Mouse (Mus musculus) limb, embryonic 13.5 days (tissue): ENCODE results near the gene Rgn. TPM values are rescaled to one million over a fixed set of nuclear protein-coding genes. Genes with fewer than 3 reads are reported as not detected.

Experiments
- ATAC-seq: fragments of 200-750 bp; cut with Nextera tagmentation; 2 replicates; pipeline ENCODE4 v1.8.0; 2017; ENCODE audit warnings: low read depth, moderate number of reproducible peaks, moderate TSS enrichment; ENCODE audit not compliant: low FRiP score
- H3K27ac ChIP-seq: fragments of 300-500 bp; sonication (generic); 2 replicates; pipeline ENCODE4 v1.5.1; 2015; ENCODE audit warnings: inconsistent platforms, mild to moderate bottlenecking, moderate library complexity
- H3K27me3 ChIP-seq: fragments of 300-500 bp; sonication (generic); 2 replicates; pipeline ENCODE4 v1.6.1; 2015; ENCODE audit warnings: mild to moderate bottlenecking, inconsistent platforms
- H3K36me3 ChIP-seq: fragments of 300-500 bp; sonication (generic); 2 replicates; pipeline ENCODE4 v1.6.1; 2015; ENCODE audit warnings: inconsistent platforms, mild to moderate bottlenecking, moderate library complexity
- H3K4me1 ChIP-seq: fragments of 300-500 bp; sonication (generic); 2 replicates; pipeline ENCODE4 v1.6.1; 2015; ENCODE audit warnings: inconsistent platforms
- H3K4me2 ChIP-seq: fragments of 300-500 bp; sonication (generic); replicated peaks from 2 replicates; pipeline ENCODE4 v1.6.1; 2015; ENCODE audit warnings: inconsistent platforms, mild to moderate bottlenecking, moderate library complexity
- H3K4me3 ChIP-seq: fragments of 300-500 bp; sonication (generic); 2 replicates; pipeline ENCODE4 v1.5.1; 2015; ENCODE audit warnings: moderate library complexity, mild to moderate bottlenecking, inconsistent platforms
- H3K9ac ChIP-seq: fragments of 300-500 bp; sonication (generic); 2 replicates; pipeline ENCODE4 v1.6.1; 2015; ENCODE audit warnings: mild to moderate bottlenecking, inconsistent platforms
- H3K9me3 ChIP-seq: fragments of 300-500 bp; sonication (generic); 2 replicates; pipeline ENCODE4 v1.6.1; 2016; ENCODE audit warnings: inconsistent platforms
- WGBS: fragments of 180-500 bp; shearing (Covaris S2); methylation state at CpG from one replicate; pipeline ENCODE4 v1.1.7; 2015; 5-methylcytosine and 5-hydroxymethylcytosine counted together
- polyA plus RNA-seq: library from polyadenylated mRNA; unstranded; fragments of >200 nt; fragmentation: Nextera tagmentation; extraction: Ambion mirVana; gene quantifications from 2 replicates; pipeline ENCODE4 v1.2.1, GENCODE M21; 2015

Gene Rgn
- 0.75 and 1.1 TPM in 2 replicates for polyA plus RNA-seq

DNA sequence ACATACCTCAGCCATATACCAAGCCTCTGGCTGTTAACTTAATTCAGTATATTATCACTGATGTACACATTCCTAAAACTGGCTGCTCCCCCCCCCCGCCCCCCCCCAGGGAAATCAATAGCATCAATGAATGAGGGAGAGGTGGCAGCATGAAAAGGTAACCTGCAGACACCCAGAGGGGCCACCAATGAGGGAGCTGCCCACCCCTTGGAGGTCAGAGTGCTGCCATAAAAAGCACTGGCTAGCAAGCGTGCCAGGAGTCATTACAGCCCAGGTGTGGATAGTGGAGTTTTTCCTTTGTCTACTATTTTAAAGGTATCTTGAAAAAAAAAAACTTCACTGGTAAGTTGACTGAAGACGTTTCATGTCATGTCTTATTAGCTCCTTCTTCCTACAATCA, at the start of gene Rgn:
TSS of gene Rgn (plus strand) at position 256 of the 400 bp plus-strand sequence.
- H3K9me3 ChIP-seq, result no peaks in the 10 kb centered on the region
- H3K9ac ChIP-seq, result no peak within 1 kb of the TSS
- ATAC-seq, result no peak
- H3K4me1 ChIP-seq, result no peaks in the 10 kb centered on the region
- no peaks in the 10 kb centered on the region for H3K36me3 ChIP-seq
- 56% methylated on average over 3 of the region's 3 CpGs for WGBS
- H3K27ac ChIP-seq, result no peak within 1 kb of the TSS
- peak within 1 kb of the TSS; percentile 64 for H3K4me2 ChIP-seq
- H3K4me3 ChIP-seq, result peak within 1 kb of the TSS; percentile 37
- no peaks in the 10 kb centered on the region for H3K27me3 ChIP-seq

GRCm38 (mm10) chrX:20520290-20520939, 29.2 kb upstream of the Rgn start:
- 73% methylated on average over 7 of the region's 7 CpGs for WGBS
- no peak overlapping the region for H3K9ac ChIP-seq

DNA sequence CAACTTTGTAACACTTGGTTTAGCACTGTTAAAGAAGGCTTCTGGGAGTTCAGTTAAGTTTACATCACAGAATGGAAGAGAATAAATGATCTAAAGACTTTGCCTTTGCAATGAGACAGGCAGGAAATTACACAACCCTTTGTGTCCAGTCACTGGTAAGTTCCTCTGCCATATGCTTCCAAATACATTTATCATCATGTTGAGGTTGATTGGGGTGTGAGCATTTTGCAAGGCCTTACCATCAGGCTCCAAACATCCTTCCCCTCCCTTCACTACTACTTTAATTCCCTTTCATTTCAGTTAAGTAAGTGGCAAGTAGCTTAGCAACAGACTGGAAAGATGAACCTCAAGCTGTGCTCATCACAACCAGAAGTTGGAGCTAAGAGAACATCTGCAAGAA, 28.0 kb upstream of the Rgn start:
- no peaks in the 10 kb centered on the region for H3K4me1 ChIP-seq
- no peaks in the 10 kb centered on the region for H3K9me3 ChIP-seq
- H3K4me2 ChIP-seq, result no peak overlapping the region
- no peak overlapping the region for H3K4me3 ChIP-seq
- no peak overlapping the region for H3K9ac ChIP-seq
- H3K27ac ChIP-seq, result no peak overlapping the region
- peaks cover 7% of the 10 kb centered on the region; the same call in 1 of the 2 replicates for H3K36me3 ChIP-seq
- no peaks in the 10 kb centered on the region for H3K27me3 ChIP-seq
- no peak for ATAC-seq

More at GRCm38 (mm10) chrX:20520290-20520939, 29.2 kb upstream of the Rgn start:
- no peaks in the 10 kb centered on the region for H3K9me3 ChIP-seq
- no peak for ATAC-seq
- H3K27me3 ChIP-seq, result no peaks in the 10 kb centered on the region
- H3K4me2 ChIP-seq, result no peak overlapping the region
- H3K36me3 ChIP-seq, result peaks cover 7% of the 10 kb centered on the region
- H3K27ac ChIP-seq, result no peak overlapping the region
- H3K4me3 ChIP-seq, result no peak overlapping the region
- H3K4me1 ChIP-seq, result no peaks in the 10 kb centered on the region

GRCm38 (mm10) chrX:20532621-20533020, 17.0 kb upstream of the Rgn start:
- Histone ChIP-seq H3K4me2 (no peak overlapping the region), H3K27me3 (no peaks in the 10 kb centered on the region), H3K4me3 (no peak overlapping the region), H3K4me1 (no peaks in the 10 kb centered on the region), H3K36me3 (no peaks in the 10 kb centered on the region), H3K9ac (no peak overlapping the region), H3K9me3 (no peaks in the 10 kb centered on the region), H3K27ac (no peak overlapping the region)
- ATAC-seq, result no peak
- 46% methylated on average over 1 of the region's 1 CpGs for WGBS

DNA sequence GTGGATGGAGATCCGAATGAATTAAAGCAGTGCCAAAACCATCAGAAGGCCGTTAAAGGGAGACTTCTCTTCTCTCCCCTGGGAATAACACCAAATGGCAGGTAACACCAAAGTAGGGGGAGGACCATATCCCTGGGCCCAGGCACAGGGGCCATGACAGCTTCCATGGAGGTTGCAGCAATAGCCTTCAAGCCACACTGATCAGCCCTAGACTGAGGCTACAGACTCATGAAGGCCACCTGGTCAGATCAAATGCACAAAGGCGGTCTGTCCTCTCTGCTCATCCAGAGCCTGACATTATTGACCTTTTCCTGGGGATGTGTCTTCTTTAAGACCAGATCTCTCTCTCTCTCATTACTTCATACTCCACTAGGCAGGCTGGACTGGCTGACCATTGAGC, 5.7 kb upstream of the Rgn start:
- H3K4me2 ChIP-seq, result no peak overlapping the region
- no peak overlapping the region for H3K27ac ChIP-seq
- H3K9ac ChIP-seq, result no peak overlapping the region
- 70% methylated on average over 3 of the region's 3 CpGs for WGBS
- no peaks in the 10 kb centered on the region for H3K9me3 ChIP-seq
- no peaks in the 10 kb centered on the region for H3K4me1 ChIP-seq
- no peaks in the 10 kb centered on the region for H3K27me3 ChIP-seq
- H3K36me3 ChIP-seq, result no peaks in the 10 kb centered on the region
- ATAC-seq, result no peak
- no peak overlapping the region for H3K4me3 ChIP-seq

GRCm38 (mm10) chrX:20547609-20548008, 2.0 kb upstream of the Rgn start:
- H3K4me1 ChIP-seq, result no peaks in the 10 kb centered on the region
- H3K27me3 ChIP-seq, result no peaks in the 10 kb centered on the region
- no peak overlapping the region for H3K27ac ChIP-seq
- no peaks in the 10 kb centered on the region for H3K36me3 ChIP-seq
- H3K9me3 ChIP-seq, result no peaks in the 10 kb centered on the region
- no peak overlapping the region for H3K9ac ChIP-seq
- WGBS, result 38% methylated on average over 5 of the region's 5 CpGs
- ATAC-seq, result peak; percentile 88; the same call in 1 of the 2 replicates
- H3K4me3 ChIP-seq, result peak overlapping the region; percentile 37
- H3K4me2 ChIP-seq, result peak overlapping the region; percentile 64

DNA sequence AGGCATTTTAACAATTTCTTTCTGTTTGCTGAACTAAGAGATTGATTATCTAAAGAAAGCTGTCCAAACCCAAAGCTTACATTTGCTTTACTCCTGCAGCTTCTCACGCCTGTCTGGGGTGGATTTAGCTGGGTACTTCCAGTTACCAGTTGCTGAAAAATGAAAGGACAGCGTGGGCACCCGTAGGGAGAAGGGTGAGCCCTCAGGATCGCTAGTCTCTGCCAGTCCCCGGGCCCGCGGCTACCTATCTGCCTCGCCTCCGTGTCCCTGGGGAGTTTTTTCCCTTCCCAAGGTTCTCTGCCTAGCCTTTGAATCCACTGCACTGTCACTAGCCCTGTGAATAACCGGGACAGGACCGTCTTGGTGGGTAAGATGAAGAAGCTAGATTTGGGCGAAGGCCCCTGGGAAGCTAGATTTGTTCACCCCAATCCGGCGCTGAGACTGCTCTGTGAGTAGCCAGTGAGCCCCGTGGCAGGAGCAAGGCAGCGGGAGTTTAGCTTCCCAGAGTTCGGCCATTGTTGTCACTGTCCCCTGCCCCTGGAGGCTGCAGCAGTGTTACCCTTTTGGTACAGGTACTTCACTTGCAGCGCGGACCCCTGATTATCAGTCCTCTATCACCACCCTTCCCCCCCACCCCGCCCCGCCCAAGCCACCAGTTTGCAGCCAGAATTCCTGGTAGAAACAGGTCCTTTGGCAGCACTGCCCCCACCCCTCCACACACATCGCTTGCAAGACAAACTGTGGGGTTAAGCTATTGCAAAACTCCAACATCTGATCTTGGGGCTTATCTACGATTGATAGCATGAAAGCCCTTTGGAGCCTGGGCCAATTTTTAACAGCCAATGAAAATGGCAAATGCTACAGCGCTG, 1.3 kb upstream of the Rgn start:
- peak overlapping the region; percentile 64 for H3K4me2 ChIP-seq

DNA sequence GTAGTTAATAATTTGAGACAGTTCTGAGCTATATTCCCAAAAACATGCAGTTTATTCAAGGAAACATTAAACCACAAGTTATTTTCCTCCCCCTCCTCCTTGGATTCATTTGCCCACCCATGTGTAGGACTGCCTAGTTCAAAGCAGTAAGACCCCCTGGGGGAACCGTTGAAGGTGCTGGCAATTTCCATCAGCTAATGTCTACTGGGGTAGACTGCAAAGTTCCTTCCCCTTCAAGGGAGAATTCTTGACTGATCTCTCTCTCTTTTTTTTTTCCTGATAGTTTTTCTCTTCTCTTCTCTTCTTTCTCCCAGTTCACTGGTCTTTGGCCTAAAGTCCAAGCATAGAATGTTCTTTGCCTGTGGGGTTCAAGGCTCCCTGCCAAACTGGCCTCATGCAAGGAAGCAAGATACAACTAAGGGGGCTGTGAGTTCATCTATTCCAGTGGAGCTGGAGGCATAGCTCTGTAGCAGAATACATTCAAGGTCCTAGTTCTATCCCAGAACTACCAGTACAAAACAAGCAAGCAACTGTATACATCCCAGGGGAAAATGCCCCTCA, 627 bp upstream of the Rgn start:
- H3K4me2 ChIP-seq, result peak overlapping the region; percentile 64

More for the DNA sequence above, 1.3 kb upstream of the Rgn start:
- H3K4me3 ChIP-seq, result peak overlapping the region; percentile 37
- no peak overlapping the region; the same call in 1 of the 2 replicates for H3K27ac ChIP-seq
- ATAC-seq, result peak; percentile 61; the same call in 1 of the 2 replicates
- no peaks in the 10 kb centered on the region for H3K9me3 ChIP-seq
- H3K36me3 ChIP-seq, result no peaks in the 10 kb centered on the region
- peak overlapping the region; percentile 54 for H3K9ac ChIP-seq
- no peaks in the 10 kb centered on the region for H3K27me3 ChIP-seq
- H3K4me1 ChIP-seq, result no peaks in the 10 kb centered on the region
- WGBS, result 21% methylated on average over 24 of the region's 24 CpGs

GRCm38 (mm10) chrX:20552199-20552598, 2.6 kb downstream of the Rgn start:
- Histone ChIP-seq H3K27me3 (no peaks in the 10 kb centered on the region), H3K9ac (no peak overlapping the region), H3K4me3 (no peak overlapping the region), H3K4me1 (no peaks in the 10 kb centered on the region), H3K27ac (no peak overlapping the region), H3K4me2 (no peak overlapping the region), H3K36me3 (no peaks in the 10 kb centered on the region), H3K9me3 (no peaks in the 10 kb centered on the region)
- 86% methylated on average over 2 of the region's 2 CpGs for WGBS
- ATAC-seq, result no peak

More for the DNA sequence above, 627 bp upstream of the Rgn start:
- H3K27ac ChIP-seq, result no peak overlapping the region
- no peak for ATAC-seq
- no peaks in the 10 kb centered on the region for H3K9me3 ChIP-seq
- H3K4me1 ChIP-seq, result no peaks in the 10 kb centered on the region
- H3K9ac ChIP-seq, result no peak overlapping the region
- 50% methylated on average over 1 of the region's 1 CpGs for WGBS
- no peaks in the 10 kb centered on the region for H3K36me3 ChIP-seq
- H3K4me3 ChIP-seq, result no peak overlapping the region; the same call in 1 of the 2 replicates
- no peaks in the 10 kb centered on the region for H3K27me3 ChIP-seq

DNA sequence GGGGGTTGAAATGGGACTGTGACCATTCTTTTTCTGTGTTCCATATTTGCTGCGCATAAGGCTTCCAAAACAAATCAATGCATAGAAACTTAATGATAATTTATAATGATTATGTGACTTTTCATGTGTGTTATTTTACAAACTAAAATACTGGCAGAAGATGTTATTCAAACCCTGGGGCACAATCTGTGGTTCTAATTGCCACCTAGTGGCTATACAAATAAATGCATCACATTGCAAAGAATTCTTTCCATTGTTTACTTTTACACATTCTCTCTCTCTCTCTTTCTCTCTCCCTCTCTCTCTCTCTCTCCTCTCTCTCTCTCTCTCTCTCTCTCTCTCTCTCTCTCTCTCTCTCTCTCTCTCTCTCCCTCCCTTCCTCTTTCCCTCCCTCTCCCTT, 12.3 kb downstream of the Rgn start:
- Histone ChIP-seq H3K4me1 (no peaks in the 10 kb centered on the region), H3K27me3 (no peaks in the 10 kb centered on the region), H3K27ac (no peak overlapping the region), H3K36me3 (no peaks in the 10 kb centered on the region), H3K4me2 (no peak overlapping the region), H3K9ac (no peak overlapping the region), H3K9me3 (no peaks in the 10 kb centered on the region), H3K4me3 (no peak overlapping the region)
- ATAC-seq, result no peak
- 37% methylated on average over 1 of the region's 1 CpGs for WGBS

DNA sequence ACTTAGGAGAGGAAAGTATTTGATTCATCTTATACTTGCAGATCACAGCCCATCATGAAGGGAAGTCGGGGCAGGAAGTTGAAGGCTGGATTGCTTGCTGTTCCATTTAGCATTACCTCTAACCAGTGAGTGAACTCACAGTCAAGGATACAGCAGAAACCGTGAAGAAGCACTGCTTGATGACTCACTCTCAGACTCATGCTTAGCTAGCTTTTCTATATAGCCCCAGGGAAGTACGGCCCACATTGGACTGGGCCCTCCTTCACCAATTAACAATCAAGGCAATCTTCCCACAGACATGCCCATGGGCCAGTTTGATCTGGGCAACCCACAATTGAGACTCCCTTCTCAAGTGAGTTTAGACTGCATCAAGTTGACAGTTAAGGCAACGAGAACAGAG, 14.4 kb downstream of the Rgn start:
- 72% methylated on average over 4 of the region's 4 CpGs for WGBS
- no peaks in the 10 kb centered on the region for H3K4me1 ChIP-seq
- H3K9ac ChIP-seq, result no peak overlapping the region
- no peak overlapping the region for H3K4me2 ChIP-seq
- H3K27ac ChIP-seq, result no peak overlapping the region
- H3K9me3 ChIP-seq, result no peaks in the 10 kb centered on the region
- H3K27me3 ChIP-seq, result no peaks in the 10 kb centered on the region
- H3K36me3 ChIP-seq, result no peaks in the 10 kb centered on the region
- ATAC-seq, result no peak
- H3K4me3 ChIP-seq, result no peak overlapping the region

DNA sequence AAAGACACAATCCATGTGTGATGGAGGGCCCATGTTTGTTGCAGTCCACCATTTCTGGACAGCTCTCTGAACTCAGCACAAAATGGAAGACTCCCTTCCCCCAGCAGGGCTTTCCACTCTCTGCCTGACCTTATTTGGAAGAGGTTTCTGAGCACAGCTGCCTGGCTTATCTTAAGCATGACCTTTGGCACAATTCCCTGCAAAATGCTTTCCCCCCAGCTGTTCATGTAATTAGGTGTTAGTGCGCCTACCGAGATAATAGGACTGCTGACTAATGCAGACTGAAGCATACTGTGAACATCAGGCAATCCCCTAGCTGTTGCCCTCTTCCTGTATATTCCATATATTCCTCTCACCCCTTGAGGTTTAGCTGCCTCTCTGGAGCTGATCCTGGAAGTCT, 21.4 kb downstream of the Rgn start:
- 46% methylated on average over 2 of the region's 2 CpGs for WGBS
- Histone ChIP-seq H3K4me1 (no peaks in the 10 kb centered on the region), H3K4me2 (no peak overlapping the region), H3K27ac (no peak overlapping the region), H3K27me3 (no peaks in the 10 kb centered on the region), H3K4me3 (no peak overlapping the region), H3K36me3 (no peaks in the 10 kb centered on the region), H3K9ac (no peak overlapping the region), H3K9me3 (no peaks in the 10 kb centered on the region)
- ATAC-seq, result peak; percentile 59; the same call in 1 of the 2 replicates
